Mouse (Mus musculus) lung, embryonic 16.5 days (tissue): ENCODE data around the gene Rassf5. TPM values are rescaled to one million over a fixed set of nuclear protein-coding genes. Genes with fewer than 3 reads are reported as not detected.

Experiments used
- ATAC-seq: fragments of 200-750 bp; cut with Nextera tagmentation; 2 replicates; pipeline ENCODE4 v1.8.0; 2017; ENCODE audit warnings: low read depth, mild to moderate bottlenecking, moderate library complexity
- H3K27ac ChIP-seq: fragments of 300-500 bp; sonication (generic); 2 replicates; pipeline ENCODE4 v1.5.1; 2014; ENCODE audit warnings: mild to moderate bottlenecking, control low read depth, low read length
- H3K27me3 ChIP-seq: fragments of 300-500 bp; sonication (generic); 2 replicates; pipeline ENCODE4 v1.6.1; 2014; ENCODE audit warnings: low read depth, low read length, mixed read lengths; ENCODE audit not compliant: control insufficient read depth, insufficient read depth
- H3K36me3 ChIP-seq: fragments of 300-500 bp; sonication (generic); 2 replicates; pipeline ENCODE4 v1.6.1; 2014; ENCODE audit warnings: low read length; ENCODE audit not compliant: control insufficient read depth, insufficient read depth
- H3K4me1 ChIP-seq: fragments of 300-500 bp; sonication (generic); replicated peaks from 2 replicates; pipeline ENCODE4 v1.6.1; 2014; ENCODE audit warnings: low read length, mixed read lengths; ENCODE audit not compliant: control insufficient read depth, insufficient read depth
- H3K4me2 ChIP-seq: fragments of 300-500 bp; sonication (generic); 2 replicates; pipeline ENCODE4 v1.6.1; 2014; ENCODE audit warnings: low read depth, low read length, control low read depth
- H3K4me3 ChIP-seq: fragments of 300-500 bp; sonication (generic); 2 replicates; pipeline ENCODE4 v1.5.1; 2014; ENCODE audit warnings: mild to moderate bottlenecking, low read length, control low read depth
- H3K9ac ChIP-seq: fragments of 300-500 bp; sonication (generic); 2 replicates; pipeline ENCODE4 v1.6.1; 2014; ENCODE audit warnings: low read length, control low read depth
- H3K9me3 ChIP-seq: fragments of 300-500 bp; sonication (generic); 2 replicates; pipeline ENCODE4 v1.6.1; 2016; ENCODE audit warnings: low read length; ENCODE audit not compliant: control insufficient read depth
- WGBS: fragments of 180-500 bp; shearing (Covaris S2); extraction: QIAGEN DNeasy Blood & Tissue Kit; methylation state at CpG from one replicate; pipeline ENCODE4 v1.1.7; 2014; 5-methylcytosine and 5-hydroxymethylcytosine counted together
- polyA plus RNA-seq: library from polyadenylated mRNA; unstranded; fragments of >200 nt; fragmentation: Nextera tagmentation; extraction: Ambion mirVana; gene quantifications from 2 replicates; pipeline ENCODE4 v1.2.1, GENCODE M21; 2015

Rassf5 gene
- polyA plus RNA-seq, 1 experiment from 2014 or later: 6.1 TPM

DNA sequence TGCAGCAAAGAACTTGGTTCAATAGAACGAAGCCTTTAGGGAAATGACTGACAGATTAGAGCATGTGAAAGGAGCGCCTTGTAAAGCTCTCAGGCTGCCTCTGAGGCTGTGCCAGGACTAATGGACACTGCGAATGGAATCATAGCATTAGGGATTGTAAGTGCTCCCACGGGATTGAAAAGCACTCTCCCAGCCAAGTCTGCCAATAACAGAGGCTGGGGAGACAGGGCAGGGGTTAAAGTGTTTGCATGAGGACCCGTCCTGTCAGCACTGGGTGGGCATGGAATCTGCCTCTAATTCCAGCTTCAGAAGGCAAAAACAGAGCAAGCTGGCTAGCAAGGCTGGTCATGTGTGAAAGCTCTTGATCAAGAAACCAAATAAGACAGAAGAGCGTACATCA, 110.8 kb downstream of the Rassf5 start:
- H3K27ac ChIP-seq: no peak overlapping the region
- no peak overlapping the region for H3K4me3 ChIP-seq
- H3K9me3 ChIP-seq: no peaks in the 10 kb centered on the region
- no peaks in the 10 kb centered on the region for H3K27me3 ChIP-seq
- no peak for ATAC-seq
- H3K9ac ChIP-seq: no peak overlapping the region
- peaks cover 2% of the 10 kb centered on the region; the same call in 1 of the 2 replicates for H3K4me1 ChIP-seq
- H3K4me2 ChIP-seq: no peak overlapping the region
- 67% methylated on average over 6 of the region's 6 CpGs for WGBS
- peaks cover 6% of the 10 kb centered on the region for H3K36me3 ChIP-seq

Other genes starting within 250 kb of the Rassf5 start
- gene Il10, start 225.4 kb downstream of the Rassf5 start, polyA plus RNA-seq: not detected in 2 replicates
- gene Mapkapk2, start 147.4 kb downstream of the Rassf5 start, polyA plus RNA-seq: 28.7 and 41.3 TPM in 2 replicates
- 4.4 and 4.5 TPM in 2 replicates for gene Dyrk3, start 106.9 kb downstream of the Rassf5 start, polyA plus RNA-seq
- gene Eif2d, start 92.1 kb downstream of the Rassf5 start, polyA plus RNA-seq: 63.6 and 64.4 TPM in 2 replicates
- gene Ikbke, start 34.3 kb upstream of the Rassf5 start, polyA plus RNA-seq: 4.7 and 5.1 TPM in 2 replicates